In the genomic region with DNA sequence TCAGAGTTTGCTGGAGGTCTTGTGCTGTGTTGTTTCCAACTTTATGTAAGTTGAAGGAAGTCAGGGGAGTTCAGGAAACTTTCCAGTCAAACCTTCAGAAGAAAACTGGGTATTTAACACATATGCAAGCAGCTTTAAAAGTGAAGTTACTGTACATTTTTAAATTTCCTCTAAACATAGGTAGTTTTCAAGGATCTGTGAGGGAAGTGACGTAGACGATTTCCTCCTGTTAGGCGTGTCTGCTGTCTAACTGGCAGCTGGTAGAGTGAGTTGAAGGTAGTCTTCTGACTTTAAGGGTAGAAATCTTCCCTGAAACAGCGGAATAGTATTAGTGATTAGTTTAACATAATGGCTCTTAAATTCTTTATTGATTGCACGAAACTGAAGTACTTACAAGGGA, we compare ENCODE assay signal across 9 mouse cellular contexts. TPM values are rescaled to one million over a fixed set of nuclear protein-coding genes. Genes with fewer than 3 reads are reported as not detected.
A peak's percentile ranks its signal among the peaks of the same experiment; 100 is the strongest.
DNase-seq lines count a peak whose midpoint lies in the region; ATAC-seq and TF ChIP-seq lines count a peak whose summit lies in the region.
"Had no signal": no experiment of that assay in that cellular context is flagged by ENCODE, and none has a peak within 500 bp of the region (broad histone marks: within the 10 kb centered on the region; RNA-seq: fewer than 3 reads in every experiment).

No protein-coding gene starts in this region.

- peak overlapping the region; percentile 26; the same call in 1 of the 2 replicates for H3K4me3 ChIP-seq in forebrain, embryonic 10.5 days
- H3K4me3 ChIP-seq in hindbrain, postnatal 0 days (ENCODE audit: low read length): no peak overlapping the region

- no peaks in the 10 kb centered on the region for H3K27me3 ChIP-seq in forebrain, embryonic 10.5 days (ENCODE audit: poor library complexity, severe bottlenecking)
- H3K27me3 ChIP-seq in hindbrain, postnatal 0 days (ENCODE audit: insufficient read depth, low read length): no peaks in the 10 kb centered on the region

- peaks cover 47% of the 10 kb centered on the region for H3K36me3 ChIP-seq in forebrain, embryonic 10.5 days (replicated peaks)
- H3K36me3 ChIP-seq in hindbrain, postnatal 0 days (ENCODE audit: insufficient read depth, low read length): peaks cover 4% of the 10 kb centered on the region; the same call in 1 of the 2 replicates

- peaks cover 50% of the 10 kb centered on the region for H3K4me1 ChIP-seq in forebrain, embryonic 10.5 days
- H3K4me1 ChIP-seq in hindbrain, postnatal 0 days (ENCODE audit: insufficient read depth, low read length): peaks cover 26% of the 10 kb centered on the region

- DNase-seq in kidney, postnatal 10 days: peak; percentile 2
- no peak for DNase-seq in kidney, adult 8-10 months
- no peak for DNase-seq in forebrain, embryonic 10.5 days (ENCODE audit: extremely low spot score, low spot score)
- DNase-seq in hindbrain, postnatal 0 days (ENCODE audit: low spot score): no peak
- peak; percentile 46 for DNase-seq in naive thymus-derived CD4-positive, alpha-beta T cell, adult 2 months (ENCODE audit: low read depth)
- no peak for DNase-seq in urinary bladder, adult 18-20 months (ENCODE audit: low spot score in 2 of 2)
- no peak for DNase-seq in spleen, adult 18-20 months
- DNase-seq in gastrocnemius, adult 8-10 months (ENCODE audit: low spot score in 2 of 2): no peak
- DNase-seq: thymus, postnatal 14 days had no signal

- H3K27ac ChIP-seq in forebrain, embryonic 10.5 days: no peak overlapping the region
- no peak overlapping the region for H3K27ac ChIP-seq in hindbrain, postnatal 0 days

- H3K4me2 ChIP-seq in hindbrain, postnatal 0 days (ENCODE audit: low read depth, low read length): peak overlapping the region; percentile 47

- TF ChIP-seq CTCF in hindbrain, postnatal 0 days (IDR thresholded peaks at IDR 0.05; ENCODE audit: low read depth): no peak

- no peaks in the 10 kb centered on the region for H3K9me3 ChIP-seq in forebrain, embryonic 10.5 days
- no peaks in the 10 kb centered on the region for H3K9me3 ChIP-seq in hindbrain, postnatal 0 days (ENCODE audit: low read length)

- H3K9ac ChIP-seq in hindbrain, postnatal 0 days (replicated peaks; ENCODE audit: low read length): no peak overlapping the region

- ATAC-seq in hindbrain, postnatal 0 days: no peak

- 89% methylated on average over 5 of the region's 5 CpGs for WGBS in forebrain, embryonic 10.5 days
- WGBS in hindbrain, postnatal 0 days: 78% methylated on average over 5 of the region's 5 CpGs

RNA-seq across cellular contexts. Expression of gene Skil, which starts 5.2 kb away (rescaled TPM):
- polyA plus RNA-seq in forebrain, embryonic 10.5 days (2016; fragmentation: Nextera tagmentation; extraction: Ambion mirVana): 24.2 and 25.5 TPM in 2 replicates
- total RNA-seq in hindbrain, postnatal 0 days (2014; rRNA removed): 36.4 and 38.9 TPM in 2 replicates
- polyA plus RNA-seq in hindbrain, postnatal 0 days (2015; fragmentation: Nextera tagmentation; extraction: Ambion mirVana): 23.9 and 25.1 TPM in 2 replicates
- 10 to 100 TPM in 1 of 4 experiments, 1 to 10 TPM in 3; 8.6 to 12.2 (median 8.9) TPM for total RNA-seq in gastrocnemius, adult 8-10 months (2022)

RNA-seq across cellular contexts. Expression of gene Cldn11, which starts 49.7 kb away (rescaled TPM):
- polyA plus RNA-seq in forebrain, embryonic 10.5 days (2016; fragmentation: Nextera tagmentation; extraction: Ambion mirVana): 9.0 TPM in 2 replicates
- total RNA-seq in hindbrain, postnatal 0 days (2014; rRNA removed): 61.8 and 80.1 TPM in 2 replicates
- 71.0 and 76.7 TPM in 2 replicates for polyA plus RNA-seq in hindbrain, postnatal 0 days (2015; fragmentation: Nextera tagmentation; extraction: Ambion mirVana)
- total RNA-seq in gastrocnemius, adult 8-10 months (2022): under 1 TPM in 2 of 4 experiments, not detected in 2; 0.34 to 0.54 TPM

Comparison
In these comparisons a context has a peak if more than half of its experiments do, and no peak if none do; other contexts are left out.
1. DNase-seq: peak in kidney, postnatal 10 days (single experiment) and naive thymus-derived CD4-positive, alpha-beta T cell, adult 2 months (single experiment); none in kidney, adult 8-10 months (0 of 2), forebrain, embryonic 10.5 days (single experiment), hindbrain, postnatal 0 days (single experiment), urinary bladder, adult 18-20 months (0 of 2), spleen, adult 18-20 months (0 of 2) and gastrocnemius, adult 8-10 months (0 of 2).
2. RNA of gene Cldn11, which starts 49.7 kb away (total RNA-seq): 61.8 to 80.1 TPM in hindbrain, postnatal 0 days; 0.34 to 0.54 TPM in gastrocnemius, adult 8-10 months; every median in the first group is over 10 times any median in the second.